Mouse (Mus musculus): ENCODE data around the gene Nat8f4. TPM values are rescaled to one million over a fixed set of nuclear protein-coding genes. Genes with fewer than 3 reads are reported as not detected.

Gene Nat8f4
- 0.32 and 0.59 TPM in 2 replicates for total RNA-seq (2023)

GRCm38 (mm10) chr6:85904642-85905061 lies at the start of gene Nat8f4:
Gene Nat8f4 (minus strand): TSS chr6:85904884.

GRCm38 (mm10) chr6:85915539-85916513 lies 11.1 kb upstream of the Nat8f4 start, which contains the start of gene Nat8f1:
Gene Nat8f1 (minus strand): TSS chr6:85915687.

GRCm38 (mm10) chr6:85911587-85911986 lies 6.9 kb upstream of the Nat8f4 start, which contains the start of gene Tprkb:
Gene Tprkb (plus strand): TSS chr6:85911865.

GRCm38 (mm10) chr6:85869006-85869405 lies 35.7 kb downstream of the Nat8f4 start, which contains the start of gene Nat8f2:
Gene Nat8f2 (minus strand): TSS chr6:85869158.

Other genes starting within 250 kb of the Nat8f4 start
- not detected in 2 replicates for gene Nat8f7, start 191.7 kb downstream of the Nat8f4 start, total RNA-seq (2023)
- not detected in 2 replicates for gene Nat8f3, start 139.1 kb downstream of the Nat8f4 start, total RNA-seq (2023)
- gene Nat8f6, start 83.9 kb downstream of the Nat8f4 start, total RNA-seq (2023), result not detected in 2 replicates
- gene Nat8f5, start 83.9 kb downstream of the Nat8f4 start, total RNA-seq (2023), result not detected in 2 replicates
- gene Nat8, start 72.8 kb downstream of the Nat8f4 start, total RNA-seq (2023), result not detected in 2 replicates
- not detected in 2 replicates for gene Nat8f2, start 35.7 kb downstream of the Nat8f4 start, total RNA-seq (2023)
- gene Tprkb, start 7.0 kb upstream of the Nat8f4 start, total RNA-seq (2023), result 6.8 TPM in 2 replicates
- gene Nat8f1, start 10.8 kb upstream of the Nat8f4 start, total RNA-seq (2023), result 0.93 and 1.7 TPM in 2 replicates
- 148 and 168 TPM in 2 replicates for gene Dusp11, start 56.8 kb upstream of the Nat8f4 start, total RNA-seq (2023)
- not detected in 2 replicates for gene Figla, start 111.3 kb upstream of the Nat8f4 start, total RNA-seq (2023)
- gene Add2, start 123.8 kb upstream of the Nat8f4 start, total RNA-seq (2023), result 1.2 and 2.7 TPM in 2 replicates

All from neutrophil, adult 65 days (primary cell).